Mouse (Mus musculus) lung, postnatal 10 days (tissue): Measurements from ENCODE around the gene Grid1.

Source experiments
- DNase-seq: peaks from one replicate; pipeline ENCODE4 v3.0.0; 2021

The Grid1 gene

GRCm38 (mm10) chr14:34921265-34921664 is 101.4 kb downstream of the Grid1 start:
- DNase-seq: no peak

DNA sequence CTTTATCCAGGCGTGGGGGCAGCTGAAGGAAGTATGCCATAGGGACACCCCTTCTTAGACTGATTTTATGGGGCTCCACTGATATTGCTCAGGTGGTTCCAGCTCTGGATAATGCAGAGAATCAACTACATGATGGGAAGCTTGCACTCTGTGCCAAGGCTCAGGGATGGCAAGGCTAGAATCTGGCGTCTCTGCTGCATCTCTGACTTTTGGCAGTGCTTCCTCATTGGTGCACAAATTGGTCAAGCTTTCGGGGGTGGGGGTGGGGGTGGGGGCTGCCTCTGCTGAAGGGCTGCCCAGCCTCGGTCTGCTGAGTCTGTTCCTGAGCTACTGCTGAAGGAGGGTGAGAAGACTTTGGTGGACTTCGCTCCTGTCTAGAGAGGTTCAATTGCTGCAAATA is 105.1 kb downstream of the Grid1 start:
- no peak for DNase-seq

- no peak for DNase-seq
Measured at GRCm38 (mm10) chr14:34930040-34930719, 110.3 kb downstream of the Grid1 start.

GRCm38 (mm10) chr14:34933197-34933596 is 113.3 kb downstream of the Grid1 start:
- DNase-seq: no peak

DNA sequence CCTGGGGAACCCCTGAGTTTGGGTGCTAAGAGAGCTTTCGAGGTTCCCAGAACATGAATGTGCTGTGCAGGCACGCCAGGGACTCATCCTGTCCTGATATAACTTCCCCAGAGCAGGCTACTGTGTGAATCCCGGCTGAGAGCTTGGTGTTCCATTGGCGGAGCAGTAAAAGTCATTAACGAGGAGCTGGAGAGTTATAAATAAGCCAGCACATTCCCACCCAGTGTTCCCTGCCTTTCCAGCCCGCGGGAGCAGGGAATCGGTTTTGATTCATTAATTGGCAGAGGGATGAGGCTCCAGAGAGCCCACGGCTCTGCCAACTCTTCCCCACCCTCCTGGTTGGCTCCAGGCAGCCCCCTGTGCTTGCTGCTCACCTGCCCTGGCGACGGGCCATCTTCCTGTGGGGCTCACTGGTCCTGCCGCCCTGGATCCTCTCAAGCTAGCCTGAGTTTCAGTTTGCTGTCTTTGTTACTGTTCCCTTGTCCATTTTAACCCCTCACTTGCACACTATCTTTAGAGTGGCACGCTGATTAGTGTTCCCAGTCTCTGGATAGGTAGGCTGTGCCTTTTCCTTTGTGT is 116.4 kb downstream of the Grid1 start:
- no peak for DNase-seq

DNA sequence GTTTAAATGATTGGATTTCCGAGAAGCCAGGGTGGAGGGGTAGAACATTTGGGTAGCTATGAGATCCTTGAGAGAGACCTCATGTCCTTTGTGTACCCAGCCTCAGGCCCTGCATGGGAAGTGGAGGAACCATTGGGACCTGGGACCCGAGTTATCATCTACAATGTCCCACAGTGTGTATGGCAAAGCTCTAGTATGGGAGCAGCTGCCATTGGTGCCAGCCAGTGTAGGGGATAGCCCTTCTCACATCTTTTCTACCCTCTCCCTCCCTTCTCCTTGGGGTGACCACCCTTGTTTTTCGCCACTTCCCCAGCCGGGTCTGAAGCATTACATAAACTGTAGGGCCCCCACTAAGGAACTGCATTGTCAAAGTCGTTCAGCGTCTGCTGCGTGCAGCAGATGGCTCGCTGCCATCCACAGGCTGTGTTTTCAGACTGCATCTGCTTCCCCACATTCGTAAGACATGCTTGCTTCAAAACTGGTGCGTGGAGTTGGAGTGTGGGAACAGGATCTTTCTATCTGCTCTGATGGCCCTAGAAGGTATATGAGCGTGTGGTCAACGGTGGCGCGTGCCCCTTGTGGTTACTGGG is 124.6 kb downstream of the Grid1 start:
- DNase-seq: no peak

DNA sequence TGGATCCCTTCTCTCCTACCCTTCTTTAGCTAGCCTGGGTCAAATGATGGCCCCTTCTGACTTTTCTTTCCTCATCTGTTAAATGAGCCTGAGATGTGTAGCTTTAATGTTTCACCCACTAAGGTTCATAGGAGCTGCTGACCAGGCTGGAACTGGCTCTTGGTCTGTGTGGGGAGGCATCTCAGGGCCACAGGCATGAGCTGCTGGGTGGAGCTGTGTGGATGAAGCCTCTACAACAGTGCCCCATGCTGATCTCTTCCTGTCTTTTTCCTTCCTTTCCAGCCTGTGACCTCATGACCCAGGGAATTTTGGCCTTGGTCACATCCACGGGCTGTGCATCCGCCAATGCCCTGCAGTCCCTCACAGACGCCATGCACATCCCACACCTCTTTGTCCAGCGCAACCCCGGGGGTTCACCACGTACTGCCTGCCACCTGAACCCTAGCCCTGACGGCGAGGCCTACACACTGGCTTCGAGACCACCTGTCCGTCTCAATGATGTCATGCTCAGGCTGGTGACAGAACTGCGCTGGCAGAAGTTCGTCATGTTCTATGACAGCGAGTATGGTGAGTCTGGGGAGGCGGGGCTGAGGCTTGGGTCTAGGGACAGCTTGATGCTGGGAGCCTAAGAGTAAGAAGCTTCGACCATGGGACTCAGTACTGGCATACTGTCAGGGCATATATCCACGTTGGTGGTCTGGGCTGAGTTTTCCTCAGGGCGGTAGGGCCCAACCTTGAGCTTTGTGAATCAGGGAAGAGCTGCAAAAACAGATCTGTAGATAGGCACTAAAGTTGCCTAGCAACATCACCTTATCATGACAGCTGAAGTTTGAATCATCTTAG is 125.8 kb downstream of the Grid1 start:
- no peak for DNase-seq

GRCm38 (mm10) chr14:34946314-34946583 is 126.3 kb downstream of the Grid1 start:
- DNase-seq: no peak

- no peak for DNase-seq
Measured at GRCm38 (mm10) chr14:34948249-34948648, 128.3 kb downstream of the Grid1 start.

GRCm38 (mm10) chr14:34952311-34952710 is 132.4 kb downstream of the Grid1 start:
- no peak for DNase-seq

DNA sequence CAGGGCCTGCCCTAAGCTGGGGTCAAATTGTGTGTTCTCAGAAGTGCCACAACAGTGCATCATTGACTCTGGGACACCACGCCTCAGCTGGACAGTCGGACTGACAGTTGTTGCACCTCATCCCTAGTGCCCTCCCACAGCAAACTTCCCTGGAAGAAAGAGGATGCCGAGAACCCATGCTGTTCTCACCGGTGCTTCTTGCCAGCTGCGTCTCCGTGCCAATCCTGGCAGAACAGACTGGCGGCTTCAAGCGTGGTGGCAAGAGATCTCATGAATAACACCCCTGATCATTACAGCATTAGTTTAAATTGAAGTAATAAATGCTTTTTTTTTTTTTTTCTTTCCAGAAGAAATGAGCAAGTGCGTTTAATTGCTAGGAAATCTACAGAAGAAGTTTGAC is 133.7 kb downstream of the Grid1 start:
- no peak for DNase-seq

GRCm38 (mm10) chr14:34955689-34956088 is 135.8 kb downstream of the Grid1 start:
- no peak for DNase-seq

DNA sequence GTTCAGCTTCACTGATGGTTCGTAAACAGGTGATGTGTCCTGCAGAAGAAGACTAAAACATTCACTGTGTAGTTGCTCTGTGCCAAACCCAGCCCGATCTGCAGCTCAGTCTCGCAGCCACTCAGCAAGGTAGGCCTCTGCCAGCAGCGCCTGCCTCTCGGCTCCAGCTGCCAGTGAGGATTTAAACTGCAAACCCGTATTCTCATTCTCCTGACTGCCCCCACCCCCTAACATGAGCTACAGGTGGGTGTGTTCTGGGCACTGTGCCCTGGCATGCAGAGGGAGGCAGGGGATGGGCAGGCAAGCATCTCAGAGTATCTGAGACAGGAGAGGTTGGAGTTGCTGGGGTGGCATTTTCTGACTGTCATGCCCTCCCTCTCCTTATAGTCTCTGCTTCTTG is 140.3 kb downstream of the Grid1 start:
- no peak for DNase-seq

- DNase-seq: no peak
Measured at GRCm38 (mm10) chr14:34963616-34964168, 143.8 kb downstream of the Grid1 start.

GRCm38 (mm10) chr14:34969102-34969819 is 149.4 kb downstream of the Grid1 start:
- peak; percentile 35 for DNase-seq

- DNase-seq: no peak
Measured at GRCm38 (mm10) chr14:34972930-34973329, 153.0 kb downstream of the Grid1 start.

DNA sequence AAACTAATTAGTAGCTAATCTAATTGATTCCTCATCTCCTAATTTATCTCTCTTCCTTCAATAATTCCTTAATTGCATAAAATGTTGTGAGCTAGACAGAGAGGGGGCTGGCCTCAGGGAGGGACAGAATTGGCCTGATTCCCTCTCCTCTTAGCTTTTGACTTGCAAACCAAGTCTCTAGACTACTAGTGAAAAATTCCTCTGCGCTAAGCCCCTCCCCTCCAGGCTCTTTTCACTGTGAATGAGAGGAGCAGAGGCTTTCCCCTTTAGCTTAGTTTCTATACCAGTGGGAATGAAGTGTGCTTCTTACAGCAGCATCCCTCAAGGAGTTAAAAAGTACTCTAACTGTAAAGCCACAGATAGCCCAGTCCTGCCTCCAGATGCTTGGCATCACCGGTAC is 160.8 kb downstream of the Grid1 start:
- DNase-seq: no peak

DNA sequence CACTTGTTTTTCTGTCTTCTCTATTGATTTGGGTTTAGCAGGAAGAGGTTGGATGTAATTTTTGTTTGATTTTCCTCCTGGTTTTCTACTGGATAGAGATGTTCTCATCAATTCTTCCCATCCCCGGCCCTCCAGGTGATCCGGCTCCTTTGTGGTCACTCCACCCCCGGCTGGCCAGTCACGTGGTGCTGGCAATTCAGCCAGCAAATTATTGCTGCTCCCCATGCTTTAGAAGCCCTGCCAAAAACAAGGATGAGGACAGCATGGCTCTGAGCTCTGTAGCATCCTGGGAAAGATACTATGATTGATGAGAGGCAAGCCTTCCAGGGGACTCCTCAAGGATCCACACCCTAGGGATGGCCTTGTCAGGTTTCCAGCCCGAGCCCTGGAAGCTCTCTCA is 169.2 kb downstream of the Grid1 start:
- no peak for DNase-seq

DNA sequence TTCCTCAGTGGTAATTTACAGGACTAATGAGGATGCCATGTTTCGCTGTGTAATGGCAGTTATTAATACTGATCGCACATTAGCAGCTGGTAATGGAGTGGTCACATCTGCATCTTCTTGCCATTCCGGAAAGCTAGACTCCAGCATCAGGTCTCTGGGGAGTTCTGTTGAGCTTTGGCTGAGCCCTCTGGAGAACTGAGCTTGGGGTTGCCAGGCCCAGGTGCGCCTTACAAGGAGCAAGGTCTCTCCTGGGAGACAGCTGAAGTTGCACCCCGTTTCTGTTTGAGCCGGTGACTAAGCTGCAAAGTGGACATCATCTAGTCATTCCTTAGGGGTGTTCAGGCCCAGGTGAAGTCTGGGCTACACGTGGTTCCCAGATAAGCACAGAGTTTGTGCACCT is 186.8 kb downstream of the Grid1 start:
- no peak for DNase-seq

- DNase-seq: no peak
Measured at GRCm38 (mm10) chr14:35008674-35009073, 188.8 kb downstream of the Grid1 start.

GRCm38 (mm10) chr14:35009074-35009473 is 189.2 kb downstream of the Grid1 start:
- no peak for DNase-seq

- DNase-seq: no peak
Measured at GRCm38 (mm10) chr14:35026686-35027085, 206.8 kb downstream of the Grid1 start.
